Mouse (Mus musculus): ENCODE measurements at regions not wholly inside any gene's neighbourhood (a gene's known extent, or its start where the extent isn't known, plus 50 kb on each side); places are given as distances from the start of the nearest gene placed in this dataset.

DNA sequence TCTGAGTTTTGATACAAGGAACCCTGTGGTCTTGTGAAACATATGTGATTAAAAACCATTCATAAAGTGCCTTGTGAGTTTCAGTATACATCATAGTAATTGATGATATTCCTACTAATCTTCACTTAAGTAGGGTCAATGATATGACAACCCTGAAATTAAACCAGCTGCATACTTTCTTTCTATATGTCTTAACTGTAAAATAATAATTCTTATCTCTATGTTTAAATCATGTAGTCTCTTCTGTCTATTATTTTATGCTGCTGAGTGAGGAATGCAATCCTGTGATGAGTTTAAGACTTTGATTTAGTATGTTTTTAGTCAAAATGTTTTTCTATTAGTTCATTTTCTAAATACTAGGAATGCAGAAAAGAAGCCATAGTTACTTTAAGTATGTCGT, 253.9 kb upstream of the Fam84a start:
- TF ChIP-seq CTCF (IDR thresholded peaks at IDR 0.05; ENCODE audit: low read depth) = no peak
- no peak for TF ChIP-seq EP300 (optimal IDR thresholded peaks at IDR 0.05)

All from stomach, postnatal 0 days (tissue).